Mouse (Mus musculus) kidney, postnatal 4 days (tissue): ENCODE measurements around the gene Rnft1.
"Not testable (repeated sequence)": the region's sequence is repeated elsewhere in the genome, so short reads cannot be mapped to it uniquely, and the experiment has no call there.

Experiments used
- DNase-seq, 2 experiments: peaks; one replicate each; pipeline ENCODE4 v3.0.0; 2021; ENCODE audit warnings: mixed read lengths in 2 of 2

Gene Rnft1

GRCm38 (mm10) chr11:86527528-86527927 is 43.1 kb downstream of the Rnft1 start:
- DNase-seq: no peak

GRCm38 (mm10) chr11:86532834-86533233 is 48.4 kb downstream of the Rnft1 start:
- DNase-seq: peak in 1 of 2 experiments; percentile 10

- DNase-seq: not testable (repeated sequence)
Observed at GRCm38 (mm10) chr11:86533302-86533701, 48.8 kb downstream of the Rnft1 start.

- no peak for DNase-seq
Observed at GRCm38 (mm10) chr11:86534201-86534910, 49.9 kb downstream of the Rnft1 start.

- DNase-seq: no peak
Observed at GRCm38 (mm10) chr11:86538786-86539185, 54.3 kb downstream of the Rnft1 start.

- no peak for DNase-seq
Observed at GRCm38 (mm10) chr11:86539716-86540475, 55.4 kb downstream of the Rnft1 start.

- no peak for DNase-seq
Observed at GRCm38 (mm10) chr11:86540476-86540845, 56.0 kb downstream of the Rnft1 start.

GRCm38 (mm10) chr11:86542851-86543250 is 58.4 kb downstream of the Rnft1 start:
- DNase-seq: no peak

- DNase-seq: no peak
Observed at GRCm38 (mm10) chr11:86543960-86544638, 59.6 kb downstream of the Rnft1 start.

GRCm38 (mm10) chr11:86544639-86545299 is 60.3 kb downstream of the Rnft1 start, which contains the start of the genes Rps6kb1 and Tubd1:
Gene Rps6kb1, minus strand, starts transcription at chr11:86544805.
Gene Tubd1, plus strand, starts transcription at chr11:86544991.
- DNase-seq: peak; percentile 100

- DNase-seq: no peak
Observed at GRCm38 (mm10) chr11:86545556-86545955, 61.1 kb downstream of the Rnft1 start.

- DNase-seq: peak in 1 of 2 experiments; percentile 24
Observed at GRCm38 (mm10) chr11:86547412-86547811, 63.0 kb downstream of the Rnft1 start.
